Mouse (Mus musculus) lung, embryonic 15.5 days (tissue): ENCODE results near the gene Tll2. TPM values are rescaled to one million over a fixed set of nuclear protein-coding genes. Genes with fewer than 3 reads are reported as not detected.

Source experiments
- ATAC-seq: fragments of 200-750 bp; cut with Nextera tagmentation; 2 replicates; pipeline ENCODE4 v1.8.0; 2017; ENCODE audit warnings: moderate number of reproducible peaks, borderline replicate concordance; ENCODE audit not compliant: low FRiP score, low TSS enrichment; ENCODE audit errors: extremely low read depth
- H3K27ac ChIP-seq: fragments of 300-500 bp; sonication (generic); 2 replicates; pipeline ENCODE4 v1.5.1; 2015; ENCODE audit warnings: moderate library complexity, mild to moderate bottlenecking, inconsistent platforms
- H3K27me3 ChIP-seq: fragments of 300-500 bp; sonication (generic); 2 replicates; pipeline ENCODE4 v1.6.1; 2015; ENCODE audit warnings: inconsistent platforms
- H3K36me3 ChIP-seq: fragments of 300-500 bp; sonication (generic); 2 replicates; pipeline ENCODE4 v1.6.1; 2015; ENCODE audit warnings: inconsistent platforms
- H3K4me1 ChIP-seq: fragments of 300-500 bp; sonication (generic); 2 replicates; pipeline ENCODE4 v1.6.1; 2015; ENCODE audit warnings: inconsistent platforms
- H3K4me2 ChIP-seq: fragments of 300-500 bp; sonication (generic); 2 replicates; pipeline ENCODE4 v1.6.1; 2015; ENCODE audit warnings: inconsistent platforms, mild to moderate bottlenecking, moderate library complexity
- H3K4me3 ChIP-seq: fragments of 300-500 bp; sonication (generic); 2 replicates; pipeline ENCODE4 v1.5.1; 2015; ENCODE audit warnings: mild to moderate bottlenecking, inconsistent platforms
- H3K9ac ChIP-seq: fragments of 300-500 bp; sonication (generic); 2 replicates; pipeline ENCODE4 v1.6.1; 2015; ENCODE audit warnings: inconsistent platforms
- H3K9me3 ChIP-seq: fragments of 300-500 bp; sonication (generic); 2 replicates; pipeline ENCODE4 v1.6.1; 2016; ENCODE audit warnings: inconsistent platforms
- WGBS: fragments of 180-500 bp; shearing (Covaris S2); methylation state at CpG from one replicate; pipeline ENCODE4 v1.1.7; 2015; 5-methylcytosine and 5-hydroxymethylcytosine counted together
- polyA plus RNA-seq: library from polyadenylated mRNA; unstranded; fragments of >200 nt; fragmentation: Nextera tagmentation; extraction: Ambion mirVana; gene quantifications from 2 replicates; pipeline ENCODE4 v1.2.1, GENCODE M21; 2015

The Tll2 gene
- polyA plus RNA-seq, 1 experiment from 2014 or later: not detected

- peaks cover 9% of the 10 kb centered on the region; the same call in 1 of the 2 replicates for H3K4me1 ChIP-seq
- H3K9me3 ChIP-seq: no peaks in the 10 kb centered on the region
- H3K4me2 ChIP-seq: no peak overlapping the region
- 36% methylated on average over 5 of the region's 5 CpGs for WGBS
- H3K4me3 ChIP-seq: no peak overlapping the region
- no peak overlapping the region for H3K9ac ChIP-seq
- no peak for ATAC-seq
- H3K27ac ChIP-seq: no peak overlapping the region
- H3K36me3 ChIP-seq: no peaks in the 10 kb centered on the region
- peaks cover 8% of the 10 kb centered on the region; the same call in 1 of the 2 replicates for H3K27me3 ChIP-seq
Measured at GRCm38 (mm10) chr19:41109991-41110390, 96.6 kb downstream of the Tll2 start.

DNA sequence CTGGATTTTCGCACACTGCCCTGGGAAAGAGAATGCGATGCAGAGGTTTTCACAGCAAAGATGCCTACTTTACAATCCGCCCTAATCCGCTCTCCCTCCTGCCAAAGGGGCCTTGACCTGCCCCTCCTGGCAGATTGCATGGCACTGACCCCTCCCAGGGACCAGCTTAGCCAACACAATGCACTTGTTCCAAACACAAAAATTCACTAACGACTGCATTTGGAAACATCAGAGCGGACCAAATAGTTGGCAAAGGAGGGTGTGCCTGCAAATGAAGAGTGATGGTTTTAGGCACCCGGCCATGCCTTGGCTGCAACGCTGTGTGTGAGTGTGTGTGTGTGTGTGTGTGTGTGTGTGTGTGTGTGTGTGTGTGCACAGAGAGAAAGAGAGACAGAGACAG is 97.1 kb downstream of the Tll2 start:
- Histone ChIP-seq H3K4me3 (no peak overlapping the region), H3K9ac (no peak overlapping the region), H3K27me3 (peaks cover 8% of the 10 kb centered on the region; the same call in 1 of the 2 replicates), H3K4me2 (no peak overlapping the region), H3K27ac (no peak overlapping the region), H3K4me1 (peaks cover 9% of the 10 kb centered on the region; the same call in 1 of the 2 replicates), H3K9me3 (no peaks in the 10 kb centered on the region), H3K36me3 (no peaks in the 10 kb centered on the region)
- no peak for ATAC-seq
- WGBS: 47% methylated on average over 8 of the region's 8 CpGs

DNA sequence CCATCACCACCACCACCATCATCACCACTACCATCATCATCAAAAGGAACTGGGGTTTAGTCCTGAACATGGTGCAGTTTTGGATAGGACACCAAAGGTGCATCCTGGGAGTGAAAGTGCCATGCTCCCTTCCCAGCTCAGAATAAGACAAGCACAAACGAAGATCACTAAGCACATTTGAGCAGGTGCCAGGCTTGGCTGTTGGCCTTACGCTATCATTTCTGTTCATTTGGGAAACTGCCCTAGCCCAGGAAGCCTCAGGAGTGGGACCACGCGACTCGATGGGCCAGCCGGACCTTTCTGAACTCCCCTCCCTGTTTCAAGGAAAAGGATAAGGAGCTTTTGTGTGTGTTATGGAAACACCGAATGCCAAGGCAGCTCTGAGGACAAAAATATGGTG is 98.0 kb downstream of the Tll2 start:
- H3K27me3 ChIP-seq: 0 out of 2 replicates have a peak, but pooled peaks cover 3% of the 10 kb centered on the region
- H3K9me3 ChIP-seq: no peaks in the 10 kb centered on the region
- no peak overlapping the region for H3K27ac ChIP-seq
- H3K36me3 ChIP-seq: no peaks in the 10 kb centered on the region
- no peak overlapping the region for H3K4me2 ChIP-seq
- H3K4me1 ChIP-seq: peaks cover 9% of the 10 kb centered on the region; the same call in 1 of the 2 replicates
- no peak overlapping the region for H3K9ac ChIP-seq
- ATAC-seq: no peak
- WGBS: 81% methylated on average over 7 of the region's 7 CpGs
- H3K4me3 ChIP-seq: no peak overlapping the region

DNA sequence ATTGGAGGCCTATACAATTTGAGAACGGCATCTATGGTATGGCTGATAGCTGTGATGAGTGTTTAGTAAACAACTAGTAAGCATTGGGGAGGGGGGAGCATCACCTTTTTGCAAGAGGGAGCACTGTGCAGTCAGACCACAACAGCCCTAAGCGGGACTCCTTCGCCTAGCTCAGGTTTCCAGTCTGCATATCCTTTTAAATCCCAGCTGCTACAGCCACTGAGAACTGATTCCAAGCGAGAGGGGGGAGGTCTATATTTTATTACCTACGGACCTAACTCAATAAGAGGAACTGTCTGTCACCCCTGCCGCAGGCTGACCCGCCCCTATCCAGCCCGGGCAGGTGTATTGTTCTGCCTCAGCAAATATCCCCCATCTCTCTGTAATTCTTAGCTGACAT is 99.1 kb downstream of the Tll2 start:
- ATAC-seq: no peak
- no peaks in the 10 kb centered on the region for H3K9me3 ChIP-seq
- H3K9ac ChIP-seq: no peak overlapping the region
- H3K4me2 ChIP-seq: no peak overlapping the region
- H3K4me3 ChIP-seq: no peak overlapping the region
- H3K36me3 ChIP-seq: no peaks in the 10 kb centered on the region
- WGBS: 55% methylated on average over 8 of the region's 8 CpGs
- H3K27ac ChIP-seq: no peak overlapping the region
- H3K27me3 ChIP-seq: no peaks in the 10 kb centered on the region
- peaks cover 8% of the 10 kb centered on the region; the same call in 1 of the 2 replicates for H3K4me1 ChIP-seq

DNA sequence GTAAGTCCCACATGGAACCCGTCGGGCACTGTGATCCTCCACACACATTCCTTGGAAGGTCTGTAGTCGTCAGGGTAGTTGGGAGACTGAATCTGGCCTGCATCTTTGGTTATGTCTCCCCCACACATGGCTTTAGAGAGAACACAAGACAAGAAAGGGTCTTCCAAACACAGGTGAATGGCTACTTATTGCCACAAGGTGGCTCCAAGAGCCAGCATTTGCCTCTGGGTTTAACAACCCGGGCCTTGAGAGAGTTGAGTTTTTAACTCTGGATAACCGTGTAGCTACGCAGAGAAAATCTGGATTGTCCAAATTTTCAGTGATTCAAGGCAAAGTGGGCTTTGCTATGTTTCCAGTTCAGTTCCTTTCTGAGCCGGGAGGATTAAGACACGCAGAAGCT is 101.7 kb downstream of the Tll2 start:
- Histone ChIP-seq H3K36me3 (no peaks in the 10 kb centered on the region), H3K9ac (no peak overlapping the region), H3K27me3 (no peaks in the 10 kb centered on the region), H3K9me3 (no peaks in the 10 kb centered on the region), H3K4me2 (no peak overlapping the region), H3K27ac (no peak overlapping the region), H3K4me3 (no peak overlapping the region), H3K4me1 (peaks cover 4% of the 10 kb centered on the region; the same call in 1 of the 2 replicates)
- ATAC-seq: no peak
- WGBS: 41% methylated on average over 8 of the region's 8 CpGs

- ATAC-seq: no peak
- no peak overlapping the region for H3K4me3 ChIP-seq
- no peak overlapping the region for H3K27ac ChIP-seq
- no peaks in the 10 kb centered on the region for H3K36me3 ChIP-seq
- H3K27me3 ChIP-seq: no peaks in the 10 kb centered on the region
- no peak overlapping the region for H3K9ac ChIP-seq
- H3K9me3 ChIP-seq: no peaks in the 10 kb centered on the region
- H3K4me1 ChIP-seq: no peaks in the 10 kb centered on the region
- H3K4me2 ChIP-seq: no peak overlapping the region
- WGBS: 81% methylated on average over 8 of the region's 8 CpGs
Measured at GRCm38 (mm10) chr19:41101390-41101789, 105.2 kb downstream of the Tll2 start.

- no peaks in the 10 kb centered on the region for H3K36me3 ChIP-seq
- H3K27me3 ChIP-seq: no peaks in the 10 kb centered on the region
- no peak overlapping the region for H3K27ac ChIP-seq
- no peak overlapping the region for H3K4me2 ChIP-seq
- H3K4me1 ChIP-seq: no peaks in the 10 kb centered on the region
- no peaks in the 10 kb centered on the region for H3K9me3 ChIP-seq
- no peak overlapping the region for H3K4me3 ChIP-seq
- no peak for ATAC-seq
- no peak overlapping the region for H3K9ac ChIP-seq
- WGBS: 93% methylated on average over 7 of the region's 7 CpGs
Measured at GRCm38 (mm10) chr19:41100863-41101262, 105.8 kb downstream of the Tll2 start.

DNA sequence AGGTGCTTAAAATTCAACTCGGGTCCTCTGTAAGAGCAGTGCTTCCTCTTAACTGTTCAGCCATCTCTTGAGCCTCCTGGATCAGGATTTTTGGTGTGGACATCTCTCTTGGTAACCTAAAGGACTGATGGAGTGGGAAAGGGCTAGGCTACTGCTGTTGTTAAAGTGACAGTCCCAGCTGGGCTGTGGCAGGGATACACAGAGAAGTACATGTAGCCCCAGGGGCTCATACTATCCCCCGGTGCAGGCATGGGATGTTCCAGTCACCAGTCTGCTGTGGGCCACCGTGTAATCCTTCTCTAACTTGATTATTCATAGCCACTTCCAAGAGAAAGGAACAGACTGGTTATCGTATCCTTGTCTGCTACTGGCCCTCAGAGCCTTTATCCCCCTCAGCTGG is 109.6 kb downstream of the Tll2 start:
- no peaks in the 10 kb centered on the region for H3K9me3 ChIP-seq
- H3K36me3 ChIP-seq: no peaks in the 10 kb centered on the region
- H3K9ac ChIP-seq: no peak overlapping the region
- 61% methylated on average over 4 of the region's 4 CpGs for WGBS
- H3K4me2 ChIP-seq: no peak overlapping the region
- ATAC-seq: no peak
- H3K4me1 ChIP-seq: no peaks in the 10 kb centered on the region
- H3K4me3 ChIP-seq: no peak overlapping the region
- H3K27ac ChIP-seq: no peak overlapping the region
- no peaks in the 10 kb centered on the region for H3K27me3 ChIP-seq

- Histone ChIP-seq H3K36me3 (no peaks in the 10 kb centered on the region), H3K4me2 (no peak overlapping the region), H3K9ac (no peak overlapping the region), H3K4me3 (no peak overlapping the region), H3K27me3 (peaks cover 6% of the 10 kb centered on the region; the same call in 1 of the 2 replicates), H3K4me1 (no peaks in the 10 kb centered on the region), H3K9me3 (no peaks in the 10 kb centered on the region), H3K27ac (no peak overlapping the region)
- no peak for ATAC-seq
- WGBS: 29% methylated on average over 2 of the region's 2 CpGs
Measured at GRCm38 (mm10) chr19:41091901-41092300, 114.7 kb downstream of the Tll2 start.

GRCm38 (mm10) chr19:41089833-41090232 is 116.8 kb downstream of the Tll2 start:
- no peaks in the 10 kb centered on the region for H3K36me3 ChIP-seq
- H3K27me3 ChIP-seq: peaks cover 6% of the 10 kb centered on the region; the same call in 1 of the 2 replicates
- H3K4me1 ChIP-seq: no peaks in the 10 kb centered on the region
- WGBS: 9% methylated on average over 5 of the region's 5 CpGs
- H3K27ac ChIP-seq: no peak overlapping the region
- H3K9ac ChIP-seq: no peak overlapping the region
- ATAC-seq: 0 out of 2 replicates have a peak, but pooled peaks have one; percentile 29
- H3K4me3 ChIP-seq: no peak overlapping the region
- H3K4me2 ChIP-seq: no peak overlapping the region
- no peaks in the 10 kb centered on the region for H3K9me3 ChIP-seq

DNA sequence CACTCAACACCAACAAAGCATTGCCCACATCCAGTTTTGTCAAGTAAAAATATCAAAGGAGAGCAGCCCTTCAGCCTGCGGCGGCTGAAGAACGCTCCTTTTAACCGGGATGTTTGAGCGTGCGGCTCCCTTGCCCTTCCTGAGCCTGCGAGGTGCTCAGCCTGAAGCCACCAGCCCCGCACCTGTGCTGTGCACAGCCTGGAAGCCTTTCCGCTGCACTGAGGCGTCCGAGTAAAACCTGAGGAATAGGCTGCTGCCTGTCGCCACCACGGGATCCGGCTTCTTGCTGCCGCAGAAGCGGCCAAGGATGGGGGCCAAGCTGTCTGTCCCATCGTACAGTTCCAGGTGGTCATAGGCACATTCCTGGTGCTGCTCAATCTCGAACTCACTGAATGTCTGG is 118.1 kb downstream of the Tll2 start:
- Histone ChIP-seq H3K4me1 (no peaks in the 10 kb centered on the region), H3K36me3 (no peaks in the 10 kb centered on the region), H3K9ac (no peak overlapping the region), H3K27me3 (peaks cover 6% of the 10 kb centered on the region; the same call in 1 of the 2 replicates), H3K4me3 (no peak overlapping the region), H3K9me3 (no peaks in the 10 kb centered on the region), H3K4me2 (peak overlapping the region; percentile 37), H3K27ac (no peak overlapping the region)
- no peak for ATAC-seq
- WGBS: 32% methylated on average over 18 of the region's 18 CpGs

GRCm38 (mm10) chr19:41087901-41088300 is 118.7 kb downstream of the Tll2 start:
- Histone ChIP-seq H3K9ac (no peak overlapping the region), H3K4me1 (no peaks in the 10 kb centered on the region), H3K27ac (no peak overlapping the region), H3K9me3 (no peaks in the 10 kb centered on the region), H3K4me2 (no peak overlapping the region), H3K36me3 (no peaks in the 10 kb centered on the region), H3K27me3 (peaks cover 6% of the 10 kb centered on the region; the same call in 1 of the 2 replicates), H3K4me3 (no peak overlapping the region)
- no peak for ATAC-seq
- WGBS: 50% methylated on average over 4 of the region's 4 CpGs

DNA sequence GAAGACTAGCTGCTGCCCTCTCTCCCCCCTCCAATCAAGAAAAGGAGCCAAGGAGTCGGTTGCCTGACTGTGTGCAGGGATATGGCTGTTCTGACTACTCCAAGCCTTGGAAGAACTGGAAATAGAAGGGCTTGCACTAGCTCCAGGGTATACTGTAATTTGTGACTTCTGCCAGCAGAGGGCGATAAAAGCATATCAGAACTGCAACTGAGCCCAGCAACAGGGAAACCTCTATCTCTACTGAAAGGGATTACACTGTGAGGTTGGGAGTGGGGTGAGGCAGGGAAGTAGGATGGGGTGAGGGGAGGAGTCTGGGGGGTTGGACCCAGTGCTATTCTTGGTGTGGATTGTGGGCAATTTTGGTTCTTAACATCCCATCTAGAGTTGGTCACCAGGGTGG is 119.9 kb downstream of the Tll2 start:
- no peak overlapping the region for H3K9ac ChIP-seq

More for the DNA sequence above, 119.9 kb downstream of the Tll2 start:
- Histone ChIP-seq H3K9me3 (no peaks in the 10 kb centered on the region), H3K27me3 (peaks cover 6% of the 10 kb centered on the region; the same call in 1 of the 2 replicates), H3K4me3 (no peak overlapping the region), H3K36me3 (no peaks in the 10 kb centered on the region), H3K4me2 (no peak overlapping the region), H3K27ac (no peak overlapping the region), H3K4me1 (no peaks in the 10 kb centered on the region)
- 3% methylated on average over 2 of the region's 2 CpGs for WGBS
- no peak for ATAC-seq
